Mouse (Mus musculus) layer of hippocampus, adult 11-12 months (tissue): ENCODE measurements around the gene Vmn1r67.

Source experiments
- DNase-seq: peaks from one replicate; pipeline ENCODE4 v3.0.0; 2022; ENCODE audit warnings: low spot score

Vmn1r67 gene

DNA sequence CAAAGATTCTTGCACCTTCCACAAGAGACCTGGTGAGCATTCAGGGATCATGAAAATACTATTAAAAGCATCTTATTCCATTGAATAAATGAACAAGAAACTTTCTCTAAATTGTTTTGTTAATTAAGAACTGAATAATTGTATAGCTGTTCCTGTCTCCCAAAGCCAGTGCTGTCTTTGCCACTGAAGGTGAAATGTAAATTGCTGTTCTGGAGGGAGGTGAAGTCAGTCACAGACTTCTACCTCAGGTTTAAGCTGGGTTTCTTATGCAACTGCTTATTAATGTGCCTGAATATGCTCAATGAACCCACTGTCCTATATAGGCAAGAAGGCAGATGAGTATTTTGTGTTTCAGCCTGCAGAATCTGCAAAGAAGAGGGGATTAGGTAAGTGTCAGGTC is at the start of gene Vmn1r67:
Gene Vmn1r67, plus strand, starts transcription at position 301 of the 400 bp plus-strand sequence.
- DNase-seq, result no peak

DNA sequence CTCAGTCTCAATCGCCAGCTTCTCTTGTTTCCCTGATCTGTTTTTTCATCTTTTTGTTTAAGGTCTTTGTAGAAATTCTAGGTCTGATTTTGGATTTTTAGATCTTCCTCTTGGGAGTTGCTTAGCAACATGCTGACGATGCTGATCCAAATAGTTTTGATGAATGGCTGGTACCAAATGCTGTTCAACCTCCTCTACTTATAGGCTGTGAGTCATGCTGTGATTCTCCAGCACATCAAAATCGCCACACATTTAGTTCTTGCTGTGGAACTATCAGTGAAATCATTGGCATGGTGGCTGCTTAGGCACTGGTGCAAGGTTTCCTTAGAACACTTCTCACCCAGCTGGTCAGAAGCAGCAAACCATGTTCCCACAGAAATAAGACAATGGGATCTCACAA is 15.0 kb downstream of the Vmn1r67 start:
- no peak for DNase-seq

DNA sequence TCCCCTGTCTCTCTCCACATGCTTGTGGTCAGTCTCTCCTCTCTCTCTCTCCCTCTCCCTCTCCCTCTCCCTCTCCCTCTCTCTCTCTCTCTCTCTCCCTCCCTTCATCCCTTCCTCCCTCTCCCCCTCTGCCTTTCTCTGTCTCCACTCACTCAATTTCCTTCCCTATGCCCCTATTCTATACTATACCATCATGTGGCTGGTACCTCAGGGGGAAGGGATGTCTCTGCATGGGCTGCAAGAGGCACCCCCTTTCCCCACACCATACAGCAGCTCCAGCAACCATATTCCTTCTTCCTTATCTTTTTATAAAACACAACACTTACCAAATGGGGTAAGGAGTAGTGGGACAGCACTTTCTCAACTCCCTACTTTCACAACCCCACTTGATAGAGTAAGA is 36.7 kb downstream of the Vmn1r67 start:
- no peak for DNase-seq

DNA sequence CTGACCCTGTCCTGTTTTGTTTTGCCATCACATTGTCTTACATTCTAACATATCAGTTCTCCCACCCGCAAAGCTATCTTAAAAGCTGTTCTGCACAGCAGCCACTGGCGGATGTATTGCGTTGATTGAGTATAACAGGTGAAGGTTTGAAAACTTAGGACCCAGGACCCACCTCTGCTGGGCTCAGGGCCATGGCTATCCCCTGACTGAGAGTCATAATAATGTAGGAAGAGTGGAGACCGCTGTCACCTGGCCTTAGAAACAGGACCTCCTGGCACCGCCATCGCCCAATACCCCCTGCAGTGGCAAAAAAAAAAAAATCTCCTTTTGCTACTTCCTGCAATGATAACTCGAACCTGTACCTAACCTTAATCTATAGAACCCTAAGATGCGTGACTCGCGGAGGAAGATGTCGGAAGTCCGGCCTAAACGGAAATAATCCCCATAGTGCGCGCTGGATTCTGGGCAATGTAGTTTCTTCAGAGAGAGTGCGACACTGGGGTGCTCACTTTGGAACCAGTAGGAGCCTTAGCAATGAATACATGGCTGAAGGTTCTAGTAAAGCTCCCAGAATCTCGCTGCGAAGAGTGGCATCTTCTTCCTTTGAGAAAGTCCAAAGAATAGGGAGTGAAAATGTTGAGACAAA is 37.6 kb downstream of the Vmn1r67 start:
- DNase-seq, result peak; percentile 59

DNA sequence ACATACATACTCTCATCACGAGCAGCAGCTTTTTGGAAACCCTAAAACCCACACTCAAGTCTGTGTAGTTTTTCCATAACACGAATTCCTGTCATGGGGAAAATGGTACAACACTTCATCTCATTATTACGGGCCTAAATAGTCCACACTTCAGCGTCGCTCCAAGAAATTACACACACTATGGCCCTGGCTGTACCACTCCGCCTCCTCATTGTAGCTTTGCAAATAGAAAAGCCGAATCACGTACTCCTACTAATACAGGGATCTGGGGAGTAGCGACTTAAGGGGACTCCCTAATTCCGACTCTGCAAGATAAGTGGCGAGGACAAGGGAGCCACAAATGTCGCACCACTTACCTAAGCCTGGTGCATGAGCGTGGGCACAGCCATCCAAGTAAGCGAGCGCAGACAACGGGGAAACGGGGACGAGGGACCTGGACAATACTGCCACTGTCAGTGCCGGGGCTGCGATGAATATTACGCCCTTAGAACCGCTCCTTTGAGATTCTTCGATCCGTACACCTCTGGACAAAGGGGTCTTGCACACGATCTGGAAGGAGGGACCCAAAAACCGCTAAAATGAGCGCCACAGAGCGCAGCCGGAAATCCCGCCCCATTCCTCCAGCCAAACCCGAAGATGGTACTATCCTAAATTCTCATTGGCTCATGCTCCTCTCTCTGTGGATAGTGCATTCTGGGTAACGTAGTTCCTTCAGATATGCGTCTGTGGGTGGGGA is 51.8 kb downstream of the Vmn1r67 start, which contains the start of gene Zik1:
Gene Zik1, minus strand, starts transcription at position 609 of the 736 bp plus-strand sequence.
- DNase-seq, result peak; percentile 76

DNA sequence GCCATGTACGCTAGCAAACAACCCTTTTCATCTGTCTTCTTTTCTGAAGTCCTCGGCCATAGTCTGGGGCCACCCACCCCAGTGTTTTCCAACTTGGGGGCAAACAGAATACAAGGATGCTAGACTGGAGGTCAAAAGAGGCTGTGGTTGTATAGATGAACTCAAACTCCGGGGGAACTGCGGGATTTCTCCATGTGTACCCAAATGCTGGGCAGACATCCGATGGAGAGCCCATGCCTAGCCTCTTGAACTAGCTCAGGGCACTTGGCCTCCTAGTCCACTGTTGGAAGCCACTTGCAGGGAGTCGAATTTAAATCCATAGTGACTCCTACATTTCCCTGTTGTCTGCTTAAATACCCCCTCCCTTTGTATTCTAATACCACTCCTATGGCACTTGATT is 52.4 kb downstream of the Vmn1r67 start:
- no peak for DNase-seq
